Mouse (Mus musculus) kidney, embryonic 16.5 days (tissue): Measurements from ENCODE around the gene Furin. TPM values are rescaled to one million over a fixed set of nuclear protein-coding genes. Genes with fewer than 3 reads are reported as not detected.
A peak's percentile ranks its signal among the peaks of the same experiment; 100 is the strongest.

Experiments
- ATAC-seq: fragments of 200-750 bp; cut with Nextera tagmentation; 2 replicates; pipeline ENCODE4 v1.8.0; 2017; ENCODE audit warnings: moderate TSS enrichment; ENCODE audit not compliant: low FRiP score, low TSS enrichment
- H3K27ac ChIP-seq: fragments of 300-500 bp; sonication (generic); 2 replicates; pipeline ENCODE4 v1.5.1; 2014; ENCODE audit warnings: low read length
- H3K27me3 ChIP-seq: fragments of 300-500 bp; sonication (generic); 2 replicates; pipeline ENCODE4 v1.6.1; 2014; ENCODE audit warnings: low read length, control low read depth, mixed read lengths; ENCODE audit not compliant: insufficient read depth
- H3K36me3 ChIP-seq: fragments of 300-500 bp; sonication (generic); 2 replicates; pipeline ENCODE4 v1.6.1; 2014; ENCODE audit warnings: low read length, control low read depth, mixed read lengths; ENCODE audit not compliant: insufficient read depth
- H3K4me1 ChIP-seq: fragments of 300-500 bp; sonication (generic); 2 replicates; pipeline ENCODE4 v1.6.1; 2014; ENCODE audit warnings: low read length, control low read depth, mixed read lengths; ENCODE audit not compliant: insufficient read depth
- H3K4me2 ChIP-seq: fragments of 300-500 bp; sonication (generic); replicated peaks from 2 replicates; pipeline ENCODE4 v1.6.1; 2014; ENCODE audit warnings: low read depth, low read length
- H3K4me3 ChIP-seq: fragments of 300-500 bp; sonication (generic); 2 replicates; pipeline ENCODE4 v1.5.1; 2014; ENCODE audit warnings: mild to moderate bottlenecking, low read length
- H3K9ac ChIP-seq: fragments of 300-500 bp; sonication (generic); replicated peaks from 2 replicates; pipeline ENCODE4 v1.6.1; 2014; ENCODE audit warnings: low read length
- H3K9me3 ChIP-seq: fragments of 300-500 bp; sonication (generic); 2 replicates; pipeline ENCODE4 v1.6.1; 2016; ENCODE audit warnings: low read length, control low read depth
- WGBS: fragments of 180-500 bp; shearing (Covaris S2); extraction: QIAGEN DNeasy Blood & Tissue Kit; methylation state at CpG from one replicate; pipeline ENCODE4 v1.1.7; 2014; 5-methylcytosine and 5-hydroxymethylcytosine counted together
- polyA plus RNA-seq: library from polyadenylated mRNA; unstranded; fragments of >200 nt; fragmentation: Nextera tagmentation; extraction: Ambion mirVana; gene quantifications from 2 replicates; pipeline ENCODE4 v1.2.1, GENCODE M21; 2015

Gene Furin
- 13.4 and 13.7 TPM in 2 replicates for polyA plus RNA-seq

DNA sequence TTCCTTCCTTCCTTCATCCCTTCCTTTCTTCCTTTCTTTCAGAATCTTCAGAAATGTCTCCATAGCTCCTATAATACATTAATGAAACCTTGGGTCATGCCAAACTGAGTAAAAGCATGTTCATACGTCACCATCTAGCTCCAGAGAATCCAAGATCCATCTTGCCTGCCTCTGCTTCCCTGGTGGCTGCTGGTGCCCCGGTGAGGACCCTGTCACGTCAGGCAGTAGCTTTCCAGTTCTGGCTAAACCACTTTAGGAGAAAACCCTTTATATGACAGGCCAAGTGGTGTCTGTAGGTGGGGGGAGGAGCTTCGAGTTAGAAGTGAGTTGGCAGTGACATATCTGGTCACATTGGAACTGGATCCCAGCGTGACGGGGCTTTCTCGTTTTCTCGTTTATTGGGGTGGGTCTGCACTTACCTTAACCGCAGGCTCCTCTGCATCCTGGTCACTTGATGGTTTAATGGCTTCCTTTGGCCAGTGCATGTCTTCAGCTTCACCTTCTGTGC is at the start of gene Furin:
Gene Furin (minus strand): TSS at position 249 of the 508 bp plus-strand sequence.
- no peaks in the 10 kb centered on the region for H3K9me3 ChIP-seq
- peaks cover 16% of the 10 kb centered on the region for H3K4me1 ChIP-seq
- H3K4me3 ChIP-seq, result no peak within 1 kb of the TSS
- no peaks in the 10 kb centered on the region for H3K27me3 ChIP-seq
- H3K4me2 ChIP-seq, result no peak within 1 kb of the TSS
- 55% methylated on average over 9 of the region's 9 CpGs for WGBS
- H3K36me3 ChIP-seq, result no peaks in the 10 kb centered on the region
- H3K27ac ChIP-seq, result no peak within 1 kb of the TSS
- ATAC-seq, result no peak
- H3K9ac ChIP-seq, result 0 out of 2 replicates have a peak within 1 kb of the TSS, but pooled peaks have one; percentile 13

DNA sequence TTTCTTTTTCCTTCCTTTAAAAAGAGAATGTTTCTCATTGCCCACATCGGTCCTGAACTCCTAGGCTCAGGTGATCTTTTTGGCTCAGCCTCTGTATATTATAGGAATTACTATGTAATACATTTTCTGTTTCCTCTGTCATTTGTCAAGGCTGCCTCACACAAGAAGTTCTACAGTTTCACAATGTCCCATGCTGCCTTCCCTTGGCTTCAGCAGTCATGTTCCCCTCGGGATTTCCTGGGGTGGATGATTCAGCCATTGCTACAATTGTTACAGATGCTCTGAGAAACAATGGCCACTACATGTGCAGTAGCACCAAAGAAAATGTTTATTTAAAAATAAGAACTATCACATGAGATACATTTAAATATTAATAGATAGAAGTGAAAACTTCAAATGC is 49.5 kb upstream of the Furin start:
- Histone ChIP-seq H3K36me3 (peaks cover 10% of the 10 kb centered on the region), H3K9me3 (no peaks in the 10 kb centered on the region), H3K4me3 (no peak overlapping the region), H3K4me2 (no peak overlapping the region), H3K9ac (no peak overlapping the region), H3K27me3 (no peaks in the 10 kb centered on the region), H3K4me1 (no peaks in the 10 kb centered on the region; the same call in 1 of the 2 replicates), H3K27ac (no peak overlapping the region)
- 81% methylated on average over 2 of the region's 2 CpGs for WGBS
- no peak for ATAC-seq

DNA sequence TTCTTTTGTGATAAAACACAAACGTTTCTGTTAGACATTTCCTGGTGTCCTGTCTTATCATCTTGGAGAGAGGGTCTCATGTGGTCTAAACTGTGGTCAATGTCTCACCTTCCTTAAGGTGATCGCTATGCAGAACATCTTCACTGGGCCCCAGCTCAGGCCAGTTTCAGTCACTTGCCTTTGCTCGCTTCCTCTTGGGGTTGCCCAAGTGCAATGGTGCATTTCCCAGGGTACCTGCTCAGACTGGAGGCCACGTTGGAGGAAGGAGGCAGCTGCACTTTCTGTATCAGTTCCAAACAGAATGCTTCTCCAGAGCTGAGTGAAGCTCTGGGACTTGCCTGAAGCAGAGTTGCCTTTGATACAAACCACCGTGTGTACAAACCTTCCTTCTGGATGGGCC is 48.8 kb upstream of the Furin start:
- Histone ChIP-seq H3K9me3 (no peaks in the 10 kb centered on the region), H3K27me3 (no peaks in the 10 kb centered on the region), H3K4me2 (no peak overlapping the region), H3K9ac (no peak overlapping the region), H3K4me3 (no peak overlapping the region), H3K4me1 (no peaks in the 10 kb centered on the region; the same call in 1 of the 2 replicates), H3K36me3 (peaks cover 7% of the 10 kb centered on the region), H3K27ac (no peak overlapping the region)
- ATAC-seq, result no peak
- WGBS, result 91% methylated on average over 5 of the region's 5 CpGs

DNA sequence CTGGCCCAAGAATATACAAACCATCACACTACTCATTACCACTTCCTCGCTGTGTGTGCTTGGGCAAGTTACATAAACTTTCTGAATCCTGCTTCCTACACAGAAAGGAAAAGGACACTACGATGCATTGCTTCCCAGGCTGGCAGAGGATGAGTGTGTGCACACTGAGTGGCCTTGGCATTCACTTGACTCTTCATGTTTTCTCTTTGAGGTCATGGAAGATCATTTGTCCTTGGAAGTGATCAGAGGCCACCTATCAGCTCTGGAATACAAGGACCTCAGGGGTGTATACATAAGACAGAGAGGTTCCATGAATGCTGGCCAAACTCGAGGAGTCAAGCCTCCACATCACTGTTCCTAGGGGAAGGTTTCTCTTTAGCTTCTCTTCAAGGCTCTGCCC is 47.9 kb upstream of the Furin start:
- Histone ChIP-seq H3K27me3 (no peaks in the 10 kb centered on the region), H3K9me3 (no peaks in the 10 kb centered on the region), H3K27ac (no peak overlapping the region), H3K4me1 (no peaks in the 10 kb centered on the region; the same call in 1 of the 2 replicates), H3K9ac (no peak overlapping the region), H3K4me3 (no peak overlapping the region), H3K4me2 (no peak overlapping the region), H3K36me3 (peaks cover 7% of the 10 kb centered on the region)
- 93% methylated on average over 3 of the region's 3 CpGs for WGBS
- no peak for ATAC-seq

DNA sequence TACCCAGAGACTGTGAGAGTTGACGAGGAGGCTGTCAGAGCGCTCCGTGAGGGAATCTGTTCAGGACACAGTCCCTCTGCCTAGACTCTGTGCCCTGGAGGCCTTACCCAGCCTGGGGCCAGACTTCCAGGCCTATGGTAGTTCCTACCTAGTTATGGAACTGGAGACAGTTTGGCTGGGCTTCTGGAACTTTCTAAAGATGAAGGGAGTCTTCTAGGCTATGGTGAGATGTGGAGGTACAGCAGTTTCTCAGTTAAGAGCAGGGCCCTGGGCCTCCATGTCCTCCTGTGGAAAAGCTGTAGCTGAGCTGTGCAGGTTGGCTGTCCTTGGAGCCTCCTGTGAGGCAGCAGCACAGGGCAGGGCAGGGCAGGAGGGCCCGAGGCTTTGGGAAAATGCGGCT is 47.0 kb upstream of the Furin start:
- no peak for ATAC-seq
- Histone ChIP-seq H3K27me3 (no peaks in the 10 kb centered on the region), H3K4me1 (no peaks in the 10 kb centered on the region; the same call in 1 of the 2 replicates), H3K9me3 (no peaks in the 10 kb centered on the region), H3K9ac (no peak overlapping the region), H3K4me3 (no peak overlapping the region), H3K36me3 (peaks cover 7% of the 10 kb centered on the region), H3K27ac (no peak overlapping the region), H3K4me2 (no peak overlapping the region)
- 92% methylated on average over 5 of the region's 5 CpGs for WGBS

DNA sequence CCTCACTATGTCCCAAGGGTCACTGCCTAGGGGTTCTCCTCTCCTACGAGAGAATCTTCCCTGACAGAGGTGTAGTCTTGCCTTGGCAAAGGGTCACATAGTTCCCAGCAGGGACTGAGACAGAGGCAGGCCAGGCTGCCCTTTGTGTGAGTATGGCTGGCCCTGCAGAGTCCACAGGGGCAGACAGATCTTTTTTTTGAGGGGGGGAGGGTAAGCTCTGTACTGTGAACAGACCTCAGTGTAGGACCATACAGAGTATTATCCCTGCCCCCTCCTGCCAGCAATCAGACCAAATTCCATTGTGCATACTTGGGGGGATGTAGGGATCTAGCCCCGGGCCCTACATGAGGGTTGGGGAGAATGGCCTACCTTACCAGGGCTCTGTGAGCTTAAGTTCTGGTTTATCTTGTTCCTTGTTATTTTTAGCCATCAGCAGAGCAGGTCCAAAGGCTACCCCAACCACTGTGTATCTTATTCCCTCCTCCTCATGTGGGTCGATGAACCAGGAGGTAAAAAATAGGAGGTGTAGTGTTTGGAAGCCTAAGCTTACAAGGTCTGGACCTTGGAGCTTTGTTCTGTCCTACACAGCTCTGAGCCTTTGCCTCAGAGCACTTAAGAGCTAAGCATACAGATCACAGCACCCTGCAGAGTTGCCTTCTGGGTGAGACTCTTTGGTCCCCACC is 46.5 kb upstream of the Furin start:
- Histone ChIP-seq H3K9ac (no peak overlapping the region), H3K9me3 (no peaks in the 10 kb centered on the region), H3K4me1 (no peaks in the 10 kb centered on the region; the same call in 1 of the 2 replicates), H3K4me3 (no peak overlapping the region), H3K27ac (no peak overlapping the region), H3K4me2 (no peak overlapping the region), H3K27me3 (no peaks in the 10 kb centered on the region), H3K36me3 (peaks cover 7% of the 10 kb centered on the region)
- ATAC-seq, result no peak; the same call in 1 of the 2 replicates
- 71% methylated on average over 3 of the region's 3 CpGs for WGBS

DNA sequence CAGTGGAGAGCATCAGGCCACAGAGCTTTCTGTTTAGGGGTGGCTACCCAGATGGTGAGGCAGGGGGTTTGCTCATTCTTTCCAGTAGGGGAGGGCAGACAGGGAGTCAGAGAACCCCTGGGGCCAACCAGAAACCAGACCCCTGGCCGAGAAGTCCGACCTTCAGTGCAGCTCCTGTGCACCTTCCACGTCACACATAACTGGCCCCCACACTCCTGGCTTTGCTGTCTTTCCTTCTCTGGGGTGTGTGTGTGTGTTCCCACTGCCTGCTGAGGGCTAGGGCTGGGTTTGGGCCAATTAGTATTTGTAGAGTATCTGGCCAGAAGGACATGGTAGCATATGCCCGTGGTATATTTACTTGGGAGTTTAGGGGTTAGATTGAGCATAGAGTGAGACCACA is 45.1 kb upstream of the Furin start:
- no peaks in the 10 kb centered on the region for H3K9me3 ChIP-seq
- H3K36me3 ChIP-seq, result peaks cover 7% of the 10 kb centered on the region
- H3K27me3 ChIP-seq, result no peaks in the 10 kb centered on the region
- no peak for ATAC-seq
- no peak overlapping the region for H3K9ac ChIP-seq
- 68% methylated on average over 4 of the region's 4 CpGs for WGBS
- no peak overlapping the region for H3K4me3 ChIP-seq
- H3K4me1 ChIP-seq, result no peaks in the 10 kb centered on the region
- H3K4me2 ChIP-seq, result no peak overlapping the region
- no peak overlapping the region for H3K27ac ChIP-seq

DNA sequence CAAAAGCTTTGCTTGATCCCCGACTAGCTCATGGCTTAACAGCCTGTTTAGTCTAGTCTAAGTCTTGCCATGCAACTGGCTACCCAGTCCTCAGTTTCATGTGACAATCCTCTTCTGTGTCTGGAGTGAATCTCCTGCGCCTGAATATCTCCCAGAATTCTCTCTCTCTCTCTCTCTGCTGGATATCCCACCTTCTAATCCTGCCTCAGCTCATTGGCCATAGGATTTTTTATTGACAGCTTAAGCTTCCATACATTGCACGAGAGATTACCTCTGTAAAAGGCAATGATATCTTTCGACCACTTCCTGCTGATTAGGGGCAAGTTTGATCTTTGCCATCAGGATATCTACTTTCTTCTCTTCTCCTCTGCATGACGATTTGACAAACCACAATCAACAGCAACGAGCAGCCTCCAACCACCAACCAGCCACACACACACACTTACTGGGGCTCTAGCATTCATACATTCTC is 44.4 kb upstream of the Furin start:
- no peaks in the 10 kb centered on the region for H3K27me3 ChIP-seq
- ATAC-seq, result no peak
- no peak overlapping the region for H3K27ac ChIP-seq
- H3K9me3 ChIP-seq, result no peaks in the 10 kb centered on the region
- H3K4me1 ChIP-seq, result no peaks in the 10 kb centered on the region
- no peak overlapping the region for H3K4me2 ChIP-seq
- 81% methylated on average over 6 of the region's 6 CpGs for WGBS
- no peak overlapping the region for H3K4me3 ChIP-seq
- peaks cover 7% of the 10 kb centered on the region for H3K36me3 ChIP-seq
- H3K9ac ChIP-seq, result no peak overlapping the region

DNA sequence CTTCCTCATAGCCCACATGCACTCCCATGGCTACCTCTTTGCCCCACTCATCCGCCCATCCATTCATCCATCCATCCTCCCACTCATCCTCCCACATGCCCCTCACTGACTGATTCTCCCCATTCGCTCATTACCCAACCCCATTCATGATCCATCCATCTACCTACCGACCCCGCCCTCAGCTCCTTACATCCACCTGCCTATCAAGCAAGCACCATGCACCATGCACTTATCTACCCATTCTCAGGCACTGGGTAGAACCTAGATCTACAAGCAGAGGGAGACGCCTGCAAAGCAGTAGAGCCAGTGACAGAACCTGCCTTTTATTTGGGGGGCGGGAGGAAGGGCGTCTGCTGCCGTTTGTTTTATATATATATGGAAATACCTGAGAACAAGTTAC is 42.1 kb upstream of the Furin start:
- no peak overlapping the region for H3K4me2 ChIP-seq
- H3K4me1 ChIP-seq, result peaks cover 2% of the 10 kb centered on the region; the same call in 1 of the 2 replicates
- no peak overlapping the region for H3K27ac ChIP-seq
- H3K4me3 ChIP-seq, result no peak overlapping the region
- no peaks in the 10 kb centered on the region for H3K9me3 ChIP-seq
- WGBS, result 91% methylated on average over 8 of the region's 8 CpGs
- H3K9ac ChIP-seq, result no peak overlapping the region
- ATAC-seq, result no peak
- H3K36me3 ChIP-seq, result peaks cover 4% of the 10 kb centered on the region; the same call in 1 of the 2 replicates
- no peaks in the 10 kb centered on the region for H3K27me3 ChIP-seq

DNA sequence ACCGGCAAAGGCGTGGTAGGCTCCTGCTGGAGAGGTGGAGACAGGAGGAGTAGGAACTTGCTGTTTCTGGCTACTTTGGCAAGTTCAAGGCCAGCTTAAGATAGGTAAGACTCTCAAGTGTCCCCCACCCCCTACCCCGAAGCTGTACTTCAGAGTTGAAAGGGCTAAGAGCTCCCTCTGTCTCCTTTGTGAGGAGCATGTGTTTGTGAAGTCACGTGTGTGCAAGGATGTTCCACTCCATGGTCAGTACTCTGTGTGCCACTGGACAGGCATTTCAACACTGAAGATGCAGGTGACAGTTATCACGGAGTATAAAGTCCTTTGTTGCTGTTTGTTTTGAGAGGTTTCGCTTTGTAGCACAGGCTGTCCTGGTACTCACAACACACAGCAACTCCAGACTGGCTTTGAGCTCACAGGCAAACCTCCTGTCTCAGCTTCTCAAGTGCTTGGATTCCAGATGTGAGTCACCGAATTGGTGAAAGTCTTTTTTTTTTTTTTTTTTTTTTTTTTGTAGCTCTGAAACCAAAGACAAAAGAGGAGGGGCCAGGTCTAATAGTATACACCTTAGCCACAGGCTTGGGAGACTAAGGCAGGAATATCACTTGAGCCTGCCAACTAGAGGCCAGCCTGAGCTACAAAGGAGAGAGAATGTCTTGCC is 41.1 kb upstream of the Furin start:
- H3K9me3 ChIP-seq, result no peaks in the 10 kb centered on the region
- 72% methylated on average over 7 of the region's 7 CpGs for WGBS
- H3K4me1 ChIP-seq, result peaks cover 4% of the 10 kb centered on the region; the same call in 1 of the 2 replicates
- no peaks in the 10 kb centered on the region for H3K27me3 ChIP-seq
- no peak overlapping the region for H3K4me2 ChIP-seq
- H3K36me3 ChIP-seq, result no peaks in the 10 kb centered on the region
- no peak for ATAC-seq
- no peak overlapping the region for H3K27ac ChIP-seq
- no peak overlapping the region for H3K4me3 ChIP-seq
- H3K9ac ChIP-seq, result no peak overlapping the region
